Mouse (Mus musculus): Measurements from ENCODE around the gene Gm20696.

DNA sequence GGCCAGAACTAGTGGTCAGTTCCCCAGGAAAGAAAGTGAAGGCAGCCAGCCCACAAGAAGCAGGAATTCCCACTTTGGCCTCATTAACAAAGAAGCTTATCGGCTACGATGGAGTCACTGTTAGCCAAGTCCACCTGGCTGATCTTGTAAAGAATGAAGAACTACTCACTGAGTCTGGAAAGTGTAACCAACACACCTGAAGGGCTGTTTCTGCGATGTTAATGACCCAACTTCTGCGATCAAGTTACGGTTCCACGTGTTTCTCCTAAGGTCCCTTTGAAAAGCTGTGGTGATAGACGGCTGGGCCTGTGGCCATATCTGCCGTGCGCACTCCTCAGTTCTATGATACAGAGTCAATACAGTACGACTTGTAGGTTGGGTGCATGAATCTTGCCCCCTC lies 177.2 kb downstream of the Gm20696 start:
- TF ChIP-seq EP300 (IDR thresholded peaks at IDR 0.05; ENCODE audit: insufficient read depth, low read depth, low read length) (no peak), POLR2A (IDR thresholded peaks at IDR 0.05; ENCODE audit: insufficient read depth, low read length) (no peak), CTCF (IDR thresholded peaks at IDR 0.05; ENCODE audit: low read depth, low read length) (no peak)

All from ES-Bruce4 (cell line).